Mouse (Mus musculus): ENCODE data around the gene Krcc1. TPM values are rescaled to one million over a fixed set of nuclear protein-coding genes. Genes with fewer than 3 reads are reported as not detected.
A peak's percentile ranks its signal among the peaks of the same experiment; 100 is the strongest.

The Krcc1 gene
- total and polyA plus RNA-seq, 3 experiments, result 25.8 to 31.6 TPM; not detected in 1

- no peaks in the 10 kb centered on the region for H3K27me3 ChIP-seq (ENCODE audit: control insufficient read depth in 1 of 2, insufficient read depth in 2 of 2, low read length in 2 of 2)
- TF ChIP-seq NELFE (IDR thresholded peaks at IDR 0.05; ENCODE audit: low read depth, low read length) (peak; percentile 49), EP300 (IDR thresholded peaks at IDR 0.05; ENCODE audit: low read depth in 1 of 2, low read length in 2 of 2) (no peak)
- peak overlapping the region; percentile 70 for H3K9ac ChIP-seq (ENCODE audit: control insufficient read depth, low read depth, low read length, poor library complexity, severe bottlenecking)
- peaks cover 21% of the 10 kb centered on the region for H3K79me2 ChIP-seq (ENCODE audit: control insufficient read depth, insufficient read depth, low read length, poor library complexity)
- no peak for DNase-seq (ENCODE audit: low read depth, low spot score)
- peak overlapping the region; percentile 51 to 75 for H3K4me3 ChIP-seq (ENCODE audit: control insufficient read depth in 1 of 2, insufficient read depth in 1 of 2, low read depth in 2 of 2, low read length in 2 of 2)
- peaks cover 0 to 25% of the 10 kb centered on the region in 2 experiments; a peak in 3 of 4 replicates for H3K36me3 ChIP-seq (ENCODE audit: control insufficient read depth in 1 of 2, insufficient read depth in 2 of 2, low read length in 2 of 2)
- peak overlapping the region; percentile 99 for H3K27ac ChIP-seq (ENCODE audit: control insufficient read depth, low read depth, low read length)
- H3K4me1 ChIP-seq (ENCODE audit: control insufficient read depth in 1 of 2, insufficient read depth in 2 of 2, low read length in 2 of 2), result peaks cover 14 to 16% of the 10 kb centered on the region in 2 experiments
- H3K9me3 ChIP-seq (replicated peaks; ENCODE audit: insufficient read depth, low read length), result no peaks in the 10 kb centered on the region
Measured at GRCm38 (mm10) chr6:71271057-71271388, 454 bp upstream of the Krcc1 start.

- peaks cover 21% of the 10 kb centered on the region for H3K79me2 ChIP-seq (ENCODE audit: control insufficient read depth, insufficient read depth, low read length, poor library complexity)
- H3K27me3 ChIP-seq (ENCODE audit: control insufficient read depth in 1 of 2, insufficient read depth in 2 of 2, low read length in 2 of 2), result no peaks in the 10 kb centered on the region
- TF ChIP-seq TAL1 (IDR thresholded peaks at IDR 0.05; ENCODE audit: low read length) (no peak), ZNF384 (IDR thresholded peaks at IDR 0.05; ENCODE audit: low read depth, low read length) (peak; percentile 52; the same call in 1 of the 2 replicates)
- no peaks in the 10 kb centered on the region for H3K9me3 ChIP-seq (replicated peaks; ENCODE audit: insufficient read depth, low read length)
- peak overlapping the region; percentile 82 to 83 for H3K4me3 ChIP-seq (ENCODE audit: control insufficient read depth in 1 of 2, insufficient read depth in 1 of 2, low read depth in 2 of 2, low read length in 2 of 2)
- H3K27ac ChIP-seq (ENCODE audit: control insufficient read depth, low read depth, low read length), result peak overlapping the region; percentile 80
- DNase-seq (ENCODE audit: low read depth, low spot score), result peak; percentile 62
- peaks cover 0 to 25% of the 10 kb centered on the region in 2 experiments; a peak in 3 of 4 replicates for H3K36me3 ChIP-seq (ENCODE audit: control insufficient read depth in 1 of 2, insufficient read depth in 2 of 2, low read length in 2 of 2)
- H3K4me1 ChIP-seq (ENCODE audit: control insufficient read depth in 1 of 2, insufficient read depth in 2 of 2, low read length in 2 of 2), result peaks cover 14 to 16% of the 10 kb centered on the region in 2 experiments
- peak overlapping the region; percentile 92 for H3K9ac ChIP-seq (ENCODE audit: control insufficient read depth, low read depth, low read length, poor library complexity, severe bottlenecking)
Measured at GRCm38 (mm10) chr6:71272316-71272741, 852 bp downstream of the Krcc1 start.

GRCm38 (mm10) chr6:71273715-71274114, 2.2 kb downstream of the Krcc1 start:
- Histone ChIP-seq H3K4me1 (ENCODE audit: control insufficient read depth in 1 of 2, insufficient read depth in 2 of 2, low read length in 2 of 2) (peaks cover 10 to 15% of the 10 kb centered on the region in 2 experiments; a peak in 3 of 4 replicates), H3K9ac (ENCODE audit: control insufficient read depth, low read depth, low read length, poor library complexity, severe bottlenecking) (no peak overlapping the region), H3K27ac (ENCODE audit: control insufficient read depth, low read depth, low read length) (no peak overlapping the region), H3K36me3 (ENCODE audit: control insufficient read depth in 1 of 2, insufficient read depth in 2 of 2, low read length in 2 of 2) (peaks cover 0 to 28% of the 10 kb centered on the region in 2 experiments; a peak in 3 of 4 replicates), H3K9me3 (replicated peaks; ENCODE audit: insufficient read depth, low read length) (no peaks in the 10 kb centered on the region), H3K4me3 (ENCODE audit: control insufficient read depth in 1 of 2, insufficient read depth in 1 of 2, low read depth in 2 of 2, low read length in 2 of 2) (no peak overlapping the region), H3K27me3 (ENCODE audit: control insufficient read depth in 1 of 2, insufficient read depth in 2 of 2, low read length in 2 of 2) (no peaks in the 10 kb centered on the region), H3K79me2 (ENCODE audit: control insufficient read depth, insufficient read depth, low read length, poor library complexity) (peaks cover 21% of the 10 kb centered on the region)
- DNase-seq (ENCODE audit: low read depth, low spot score), result no peak
- peak; percentile 14 for TF ChIP-seq POLR2AphosphoS2 (IDR thresholded peaks at IDR 0.05; ENCODE audit: low read length)
- TF ChIP-seq ZKSCAN1 (IDR thresholded peaks at IDR 0.05; ENCODE audit: low read depth, low read length), result no peak
- no peak for TF ChIP-seq USF2 (IDR thresholded peaks at IDR 0.05; ENCODE audit: borderline replicate concordance in 1 of 2, insufficient read depth in 1 of 2, low read depth in 1 of 2, low read length in 2 of 2)

- peaks cover 0 to 25% of the 10 kb centered on the region in 2 experiments; a peak in 3 of 4 replicates for H3K36me3 ChIP-seq (ENCODE audit: control insufficient read depth in 1 of 2, insufficient read depth in 2 of 2, low read length in 2 of 2)
- TF ChIP-seq ZNF384 (IDR thresholded peaks at IDR 0.05; ENCODE audit: low read depth, low read length) (peak; percentile 75), CHD2 (IDR thresholded peaks at IDR 0.05; ENCODE audit: low read length) (no peak)
- H3K4me3 ChIP-seq (ENCODE audit: control insufficient read depth in 1 of 2, insufficient read depth in 1 of 2, low read depth in 2 of 2, low read length in 2 of 2), result no peak overlapping the region
- H3K27me3 ChIP-seq (ENCODE audit: control insufficient read depth in 1 of 2, insufficient read depth in 2 of 2, low read length in 2 of 2), result no peaks in the 10 kb centered on the region
- H3K9me3 ChIP-seq (replicated peaks; ENCODE audit: insufficient read depth, low read length), result no peaks in the 10 kb centered on the region
- peaks cover 21% of the 10 kb centered on the region for H3K79me2 ChIP-seq (ENCODE audit: control insufficient read depth, insufficient read depth, low read length, poor library complexity)
- no peak for DNase-seq (ENCODE audit: low read depth, low spot score)
- no peak overlapping the region for H3K27ac ChIP-seq (ENCODE audit: control insufficient read depth, low read depth, low read length)
- peaks cover 6 to 9% of the 10 kb centered on the region in 2 experiments; a peak in 3 of 4 replicates for H3K4me1 ChIP-seq (ENCODE audit: control insufficient read depth in 1 of 2, insufficient read depth in 2 of 2, low read length in 2 of 2)
- H3K9ac ChIP-seq (ENCODE audit: control insufficient read depth, low read depth, low read length, poor library complexity, severe bottlenecking), result no peak overlapping the region
Measured at GRCm38 (mm10) chr6:71274621-71275020, 3.1 kb downstream of the Krcc1 start.
